Mouse (Mus musculus) olfactory bulb, adult 2 months (tissue): ENCODE results near the gene Parp9. TPM values are rescaled to one million over a fixed set of nuclear protein-coding genes. Genes with fewer than 3 reads are reported as not detected.

Experiments used
- H3K27ac ChIP-seq: fragments of 200-500 bp; 2 replicates; pipeline ENCODE4 v1.5.1; 2012; ENCODE audit warnings: low read depth, low read length; ENCODE audit not compliant: insufficient read depth
- H3K4me1 ChIP-seq: fragments of 200-500 bp; 2 replicates; pipeline ENCODE4 v1.6.1; 2012; ENCODE audit warnings: low read length; ENCODE audit not compliant: control insufficient read depth, insufficient read depth
- H3K4me3 ChIP-seq: fragments of 200-500 bp; 2 replicates; pipeline ENCODE4 v1.5.1; 2012; ENCODE audit warnings: mild to moderate bottlenecking, low read depth, low read length, moderate library complexity; ENCODE audit not compliant: insufficient read depth
- CTCF ChIP-seq: fragments of 200-500 bp; IDR thresholded peaks from 2 replicates; pipeline ENCODE4 v1.5.1; 2012; ENCODE audit warnings: low read depth, mild to moderate bottlenecking, low read length, moderate library complexity; ENCODE audit not compliant: insufficient read depth
- POLR2A ChIP-seq: fragments of 200-500 bp; IDR thresholded peaks from 2 replicates; pipeline ENCODE4 v1.6.1; 2012; ENCODE audit warnings: mild to moderate bottlenecking, low read depth, low read length, moderate library complexity; ENCODE audit not compliant: insufficient read depth
- WGBS: fragments of 180-500 bp; shearing (Covaris S2); methylation state at CpG from one replicate; pipeline ENCODE4 v1.1.7; 2018; 5-methylcytosine and 5-hydroxymethylcytosine counted together
- polyA plus RNA-seq: library from polyadenylated mRNA; stranded (reverse); fragments of >200 nt; gene quantifications from 2 replicates; pipeline ENCODE4 v1.2.4, GENCODE M21; 2012; ENCODE audit warnings: low replicate concordance; ENCODE audit not compliant: missing spikeins, insufficient read depth, insufficient read length

Gene Parp9
- polyA plus RNA-seq, 1 experiment, result not detected

GRCm38 (mm10) chr16:35905819-35906485 lies 32.3 kb upstream of the Parp9 start:
- Histone ChIP-seq H3K27ac (no peak overlapping the region), H3K4me1 (no peaks in the 10 kb centered on the region), H3K4me3 (no peak overlapping the region)
- WGBS, result 78% methylated on average over 6 of the region's 6 CpGs
- no peak for TF ChIP-seq CTCF
- no peak for TF ChIP-seq POLR2A

GRCm38 (mm10) chr16:35906887-35907286 lies 31.4 kb upstream of the Parp9 start:
- TF ChIP-seq POLR2A (no peak), CTCF (no peak)
- WGBS, result 80% methylated on average over 7 of the region's 7 CpGs

GRCm38 (mm10) chr16:35907432-35908201 lies 30.7 kb upstream of the Parp9 start:
- H3K4me3 ChIP-seq, result no peak overlapping the region
- WGBS, result 61% methylated on average over 4 of the region's 4 CpGs
- H3K4me1 ChIP-seq, result no peaks in the 10 kb centered on the region
- TF ChIP-seq POLR2A (no peak), CTCF (no peak)
- no peak overlapping the region for H3K27ac ChIP-seq

More at GRCm38 (mm10) chr16:35906887-35907286, 31.4 kb upstream of the Parp9 start:
- Histone ChIP-seq H3K4me3 (no peak overlapping the region), H3K4me1 (no peaks in the 10 kb centered on the region), H3K27ac (no peak overlapping the region)

GRCm38 (mm10) chr16:35911449-35911848 lies 26.8 kb upstream of the Parp9 start:
- WGBS, result 67% methylated on average over 3 of the region's 3 CpGs
- Histone ChIP-seq H3K27ac (no peak overlapping the region), H3K4me1 (no peaks in the 10 kb centered on the region), H3K4me3 (no peak overlapping the region)
- no peak for TF ChIP-seq CTCF
- TF ChIP-seq POLR2A, result no peak

DNA sequence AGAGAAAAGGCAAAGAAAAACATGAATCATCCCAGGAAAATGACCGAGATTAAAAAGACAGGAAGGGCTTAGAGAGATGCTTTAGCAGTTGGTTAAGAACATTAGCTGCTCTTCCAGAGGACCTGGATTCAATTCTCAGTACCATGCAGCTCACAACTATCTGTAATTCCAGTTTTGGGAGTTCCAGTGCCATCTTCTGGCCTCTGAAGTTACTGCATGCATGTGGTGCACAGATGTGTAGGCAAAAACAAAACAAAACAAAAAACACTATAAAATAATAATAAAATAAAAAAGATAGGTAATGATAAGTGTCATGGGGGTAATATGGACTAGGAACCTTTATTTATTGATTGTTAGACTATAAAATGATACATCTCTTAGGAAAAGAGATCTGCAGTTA lies 24.7 kb upstream of the Parp9 start:
- 91% methylated on average over 1 of the region's 1 CpGs for WGBS

DNA sequence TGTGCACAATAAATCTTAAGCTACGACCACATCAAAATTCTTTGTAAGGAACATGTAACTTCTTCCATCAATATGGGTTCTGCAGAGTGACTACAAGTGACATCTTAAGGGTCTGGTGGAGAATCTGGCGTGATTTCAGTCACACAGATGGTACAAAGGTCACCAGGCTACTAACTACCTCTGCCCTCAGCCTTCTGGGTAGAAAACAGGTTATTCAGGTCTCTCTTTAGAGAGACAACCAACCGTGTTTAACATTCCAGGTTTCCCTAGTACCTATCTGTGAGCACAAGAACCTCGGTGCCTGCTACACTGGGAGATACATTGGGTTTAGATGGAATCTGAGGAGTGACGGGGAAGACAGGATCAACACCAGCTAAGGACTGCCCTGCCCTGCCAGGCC lies 24.0 kb upstream of the Parp9 start:
- TF ChIP-seq CTCF (no peak), POLR2A (no peak)
- Histone ChIP-seq H3K27ac (no peak overlapping the region), H3K4me1 (no peaks in the 10 kb centered on the region), H3K4me3 (no peak overlapping the region)
- WGBS, result 85% methylated on average over 5 of the region's 5 CpGs

More for the DNA sequence above, 24.7 kb upstream of the Parp9 start:
- Histone ChIP-seq H3K4me1 (no peaks in the 10 kb centered on the region), H3K27ac (no peak overlapping the region), H3K4me3 (no peak overlapping the region)
- TF ChIP-seq POLR2A, result no peak
- no peak for TF ChIP-seq CTCF

- no peak overlapping the region for H3K27ac ChIP-seq
- no peak for TF ChIP-seq CTCF
- TF ChIP-seq POLR2A, result no peak
- H3K4me3 ChIP-seq, result no peak overlapping the region
- 78% methylated on average over 6 of the region's 6 CpGs for WGBS
- H3K4me1 ChIP-seq, result no peaks in the 10 kb centered on the region
These were observed 19.3 kb upstream of the Parp9 start for GRCm38 (mm10) chr16:35918721-35919543.

DNA sequence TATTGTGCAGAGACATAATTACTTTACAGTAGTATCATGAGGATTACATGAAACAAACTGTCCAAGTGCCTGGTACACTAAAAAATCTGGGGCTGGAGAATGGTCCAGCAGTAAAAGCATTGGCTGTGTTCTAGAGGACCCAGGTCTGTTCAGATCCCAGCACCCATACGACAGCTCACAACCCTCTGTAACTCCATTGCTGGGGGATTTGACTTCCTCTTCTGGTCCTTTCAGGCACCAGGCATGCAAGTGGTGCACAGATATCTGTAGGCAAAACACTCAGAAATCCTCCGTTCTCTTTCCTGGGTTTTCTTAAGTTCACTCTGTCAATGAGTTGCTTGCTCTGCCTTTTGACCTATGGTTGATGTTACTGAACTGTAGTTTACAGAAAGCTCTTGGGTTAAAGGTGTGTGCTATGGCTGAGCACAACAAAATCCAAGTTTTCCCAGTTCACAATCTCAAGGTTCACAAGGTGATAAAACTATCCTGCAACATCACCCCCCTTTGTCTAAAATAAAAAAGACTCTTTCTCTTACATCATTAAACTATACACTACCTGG lies 16.5 kb upstream of the Parp9 start:
- TF ChIP-seq CTCF (no peak), POLR2A (no peak)
- WGBS, result 87% methylated on average over 2 of the region's 2 CpGs
- H3K27ac ChIP-seq, result no peak overlapping the region
- no peaks in the 10 kb centered on the region for H3K4me1 ChIP-seq
- no peak overlapping the region for H3K4me3 ChIP-seq

DNA sequence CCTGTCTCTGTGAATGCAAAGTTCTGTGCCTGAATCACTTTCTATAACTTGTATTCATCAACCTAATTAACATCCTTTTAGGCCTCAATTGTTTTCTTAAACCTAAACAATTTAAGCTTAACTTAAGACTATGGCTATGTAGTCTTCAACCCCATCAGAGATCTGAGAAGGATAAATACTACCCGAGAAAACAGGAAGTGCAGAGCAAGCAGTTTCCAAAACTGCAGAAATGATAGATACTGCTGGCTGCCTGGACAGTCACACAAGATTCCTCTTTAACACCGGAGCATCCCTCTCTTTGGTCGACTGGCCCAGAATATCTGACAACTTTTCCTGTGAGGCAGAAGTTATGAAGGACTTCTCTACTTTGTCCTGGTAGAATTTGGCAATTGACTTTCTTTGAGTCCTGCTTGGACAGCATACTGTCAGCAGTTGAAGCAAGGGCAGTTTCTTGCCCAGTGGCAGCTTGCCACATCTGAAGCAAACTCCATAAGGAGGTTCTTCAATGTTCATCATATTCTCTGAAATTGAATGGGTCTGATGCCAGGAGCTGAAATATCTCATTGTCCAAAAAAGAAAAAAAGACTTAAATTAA lies 15.9 kb upstream of the Parp9 start:
- no peaks in the 10 kb centered on the region for H3K4me1 ChIP-seq
- 79% methylated on average over 3 of the region's 3 CpGs for WGBS
- no peak overlapping the region for H3K27ac ChIP-seq
- H3K4me3 ChIP-seq, result no peak overlapping the region
- TF ChIP-seq CTCF (no peak), POLR2A (no peak)
